Mouse (Mus musculus) liver, adult (tissue): ENCODE data around the gene Fam243.

ENCODE experiments used
- GATA4 ChIP-seq: IDR thresholded peaks from 2 replicates; pipeline ENCODE4 v1.6.1; 2014; ENCODE audit warnings: mild to moderate bottlenecking, low read length; ENCODE audit not compliant: insufficient replicate concordance

Gene Fam243

DNA sequence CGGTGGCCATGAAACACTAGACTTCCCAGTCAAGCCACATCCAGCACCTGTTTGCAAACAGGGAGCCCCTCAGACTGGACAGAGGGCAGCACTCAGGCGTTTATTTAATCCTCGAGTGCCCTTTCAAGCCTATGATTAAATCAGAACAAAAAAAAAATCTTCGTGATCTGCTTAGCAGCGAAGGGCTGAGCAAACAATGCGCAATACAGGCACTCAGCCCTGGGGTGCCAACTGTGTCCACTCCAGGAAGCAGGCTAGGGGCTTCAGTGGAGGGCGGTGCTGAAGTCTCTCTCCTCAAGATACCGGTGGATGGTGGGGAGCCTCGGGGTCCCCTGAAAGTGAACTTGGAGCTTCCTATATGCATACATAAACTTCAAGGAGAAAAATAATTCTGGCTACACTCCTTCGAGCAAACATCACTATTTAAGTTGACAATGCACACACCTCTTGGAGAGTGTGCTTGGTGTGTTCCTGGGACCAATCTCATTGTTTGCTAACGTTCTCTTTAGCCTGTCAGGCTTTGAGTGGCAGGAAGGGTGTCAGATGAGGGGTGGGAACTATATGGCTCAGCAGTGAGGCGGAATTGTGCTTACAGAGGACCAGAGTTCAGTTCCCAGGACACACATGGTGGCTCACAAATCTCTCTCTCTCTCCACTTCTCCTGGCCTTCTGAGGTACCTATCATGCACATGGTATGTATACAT lies 26.8 kb downstream of the Fam243 start:
- TF ChIP-seq GATA4: no peak

DNA sequence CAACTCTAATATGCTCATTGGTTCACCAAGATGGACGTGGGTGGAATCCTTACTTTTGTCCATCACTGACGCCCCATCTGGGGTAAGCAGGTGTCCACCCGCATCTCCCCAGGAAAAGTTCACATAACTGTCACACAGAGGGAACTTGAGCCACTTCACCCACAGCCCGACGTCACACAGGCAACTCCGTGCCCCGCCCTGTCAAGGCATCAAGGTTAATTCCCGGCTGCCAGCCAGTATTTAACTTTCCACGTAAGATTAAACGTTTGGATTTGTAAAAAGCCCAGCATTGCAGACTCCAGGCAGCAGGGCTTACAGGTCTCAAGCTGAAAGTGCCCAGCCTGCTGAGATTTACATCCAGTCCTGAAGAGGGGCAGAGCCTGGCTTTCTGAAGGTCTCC lies 29.1 kb downstream of the Fam243 start, which contains the start of gene Kcne2:
Gene Kcne2 (plus strand): TSS at position 289 of the 400 bp plus-strand sequence.
- no peak for TF ChIP-seq GATA4

DNA sequence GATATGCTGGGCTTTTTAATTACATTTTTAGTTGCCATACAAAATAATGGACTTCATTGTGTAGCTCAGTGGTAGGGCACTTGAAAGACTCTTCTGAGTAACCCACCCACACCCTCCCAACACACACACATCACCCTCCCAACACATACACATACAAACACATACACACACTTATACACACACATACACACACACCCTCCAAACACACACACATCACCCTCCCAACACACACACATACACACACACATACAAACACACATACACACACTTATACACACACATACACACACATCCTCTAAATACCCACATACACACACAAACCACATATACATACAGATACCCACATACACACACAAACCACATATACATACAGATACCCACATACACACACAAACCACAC lies 31.2 kb downstream of the Fam243 start:
- no peak for TF ChIP-seq GATA4

DNA sequence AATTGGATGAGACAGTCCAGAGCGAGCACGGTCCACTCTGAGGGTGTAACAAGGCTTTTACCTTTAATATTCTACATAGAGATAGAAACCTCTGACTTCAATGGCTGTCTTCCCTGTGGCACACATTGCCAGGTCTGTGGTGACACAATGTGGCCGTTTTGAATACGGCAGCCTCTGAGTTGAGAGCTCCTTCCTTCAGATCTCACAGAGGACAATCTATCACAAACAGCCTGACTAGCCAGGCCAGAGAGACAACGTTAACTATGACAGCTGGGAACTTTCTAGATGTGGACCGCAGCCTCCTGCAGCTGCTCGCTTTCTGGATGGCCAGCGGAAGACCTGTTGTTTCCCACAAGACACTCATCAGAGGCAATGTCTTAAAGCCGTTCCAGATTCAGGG lies 32.5 kb downstream of the Fam243 start:
- no peak for TF ChIP-seq GATA4

DNA sequence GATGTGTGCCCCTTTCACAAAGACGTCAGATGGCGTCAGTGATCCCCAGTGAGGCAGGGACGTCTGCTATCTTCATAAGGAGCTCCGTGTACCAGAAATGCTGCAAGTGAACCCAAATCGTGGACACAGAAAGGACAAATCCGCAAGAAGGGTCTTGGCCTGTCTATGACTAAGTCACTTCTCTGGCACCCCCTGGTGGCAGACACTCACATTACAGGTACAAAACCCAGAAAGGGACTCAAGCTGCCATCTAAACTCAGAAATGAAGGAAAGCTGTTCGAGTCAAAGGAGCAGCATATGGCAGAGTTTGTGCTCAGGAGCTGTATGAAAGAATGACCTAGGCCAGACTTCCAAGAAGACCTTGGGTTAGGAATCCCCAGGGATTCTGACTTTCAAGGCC lies 34.6 kb downstream of the Fam243 start:
- no peak for TF ChIP-seq GATA4

DNA sequence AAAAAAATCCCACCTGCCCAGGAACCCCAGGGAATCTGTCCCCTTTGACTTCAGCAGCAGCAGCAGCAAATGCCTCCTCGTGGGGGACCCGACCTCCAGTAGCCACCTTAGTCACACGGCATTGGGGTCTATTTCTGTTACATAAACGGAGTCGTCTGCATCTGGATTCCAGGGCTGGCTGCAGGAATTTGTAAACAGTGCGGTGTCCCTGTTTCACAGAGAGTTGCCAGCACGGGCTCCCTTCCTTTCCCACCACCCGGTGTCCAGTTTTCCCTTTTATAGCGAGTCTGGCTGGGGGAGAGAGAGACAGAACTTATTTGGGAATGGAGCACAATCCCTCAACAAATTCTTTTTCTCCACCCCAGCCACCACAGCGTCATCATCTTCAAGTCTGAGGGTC lies 36.2 kb downstream of the Fam243 start:
- no peak for TF ChIP-seq GATA4

DNA sequence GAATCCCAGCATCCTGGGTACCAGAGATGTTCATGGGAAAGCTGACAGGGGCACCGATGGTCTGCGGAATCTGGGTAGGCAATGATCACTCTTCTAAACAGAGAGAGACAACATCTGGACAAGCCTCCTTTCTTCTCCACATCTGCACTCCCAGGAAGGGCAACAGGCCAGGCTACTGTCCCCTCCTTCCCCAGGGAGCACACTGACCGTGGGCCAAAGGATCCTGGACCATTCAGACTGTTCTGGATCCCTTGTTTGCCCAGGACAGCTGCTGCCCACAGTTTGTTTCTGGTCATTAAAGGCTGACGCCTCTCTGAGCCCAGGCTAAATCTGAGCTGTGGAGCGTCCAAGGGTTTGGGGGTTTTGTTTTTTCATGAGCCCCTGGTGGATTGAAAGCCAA lies 38.6 kb downstream of the Fam243 start:
- no peak for TF ChIP-seq GATA4

DNA sequence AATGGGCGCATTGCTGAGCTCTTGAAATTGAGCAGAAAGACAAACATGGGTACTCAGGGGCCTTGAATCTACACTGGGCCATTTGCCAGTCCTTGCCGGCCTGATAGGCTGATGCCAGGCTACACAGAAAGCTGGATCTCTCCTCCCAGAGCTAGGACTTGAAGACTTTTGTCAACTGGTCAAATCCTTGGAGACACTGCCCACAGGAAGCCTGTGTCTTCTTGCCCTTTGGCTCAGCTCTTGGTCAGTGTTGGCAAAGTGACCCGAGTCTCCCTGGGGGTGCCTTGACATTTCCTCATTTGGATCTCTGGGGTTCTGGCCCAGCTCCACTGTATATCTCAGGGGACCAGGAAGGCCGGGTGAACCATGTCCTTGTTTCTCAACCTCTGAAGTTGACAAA lies 45.7 kb downstream of the Fam243 start:
- TF ChIP-seq GATA4: no peak

DNA sequence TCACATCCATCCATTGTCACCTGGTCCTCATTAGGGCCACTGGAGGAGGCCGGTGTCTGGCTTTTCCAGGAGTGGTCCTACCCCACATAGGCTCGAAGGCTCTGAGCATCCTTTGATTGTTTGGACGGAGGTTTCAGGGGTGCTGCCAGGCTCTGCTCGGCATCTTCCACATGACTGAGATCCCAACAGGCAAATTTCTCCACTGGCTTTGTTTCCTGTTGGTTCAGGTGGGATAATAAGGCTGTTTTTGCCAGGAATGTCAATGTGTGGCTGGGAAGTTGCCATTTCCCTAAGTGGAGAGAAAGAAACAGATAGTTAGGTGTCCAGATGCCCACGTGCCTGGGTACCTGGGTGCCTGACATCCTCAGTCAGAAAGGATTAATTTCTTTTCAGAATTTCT lies 46.7 kb downstream of the Fam243 start:
- no peak for TF ChIP-seq GATA4
